Mouse (Mus musculus) myocyte (in vitro differentiated cells): Measurements from ENCODE around the gene Slco4a1. TPM values are rescaled to one million over a fixed set of nuclear protein-coding genes. Genes with fewer than 3 reads are reported as not detected.

Source experiments
- H3K27me3 ChIP-seq: one replicate; pipeline ENCODE4 v1.6.1; 2011; ENCODE audit not compliant: control insufficient read depth, insufficient read depth, insufficient read length
- H3K36me3 ChIP-seq: one replicate; pipeline ENCODE4 v1.6.1; 2011; ENCODE audit not compliant: control insufficient read depth, insufficient read depth
- H3K4me2 ChIP-seq: one replicate; pipeline ENCODE4 v1.6.1; 2011; ENCODE audit warnings: low read depth, control low read depth
- H3K4me3 ChIP-seq: one replicate; pipeline ENCODE4 v1.5.1; 2011; ENCODE audit warnings: mild to moderate bottlenecking, control low read depth, moderate library complexity
- H3K79me2 ChIP-seq: one replicate; pipeline ENCODE4 v1.6.1; 2011; ENCODE audit not compliant: control insufficient read depth, insufficient read depth
- H3ac ChIP-seq: one replicate; pipeline ENCODE4 v1.6.1; 2011; ENCODE audit not compliant: control insufficient read depth, insufficient read length
- CEBPB ChIP-seq: IDR thresholded peaks from 2 replicates; pipeline ENCODE4 v1.6.1; 2011; ENCODE audit warnings: mild to moderate bottlenecking, moderate library complexity; ENCODE audit not compliant: poor library complexity, insufficient read depth, severe bottlenecking
- E2F4 ChIP-seq: IDR thresholded peaks from one replicate; pipeline ENCODE4 v1.6.1; 2011; ENCODE audit warnings: mild to moderate bottlenecking, control low read depth, moderate library complexity; ENCODE audit not compliant: insufficient read depth
- MAX ChIP-seq: IDR thresholded peaks from one replicate; pipeline ENCODE4 v1.6.1; 2011; ENCODE audit warnings: low read depth, mild to moderate bottlenecking, control low read depth
- MYOD1 ChIP-seq, 3 experiments: IDR thresholded peaks; one replicate each; pipeline ENCODE4 v1.6.1; 2011; ENCODE audit warnings: control low read depth in 2 of 3, low read depth in 2 of 3, mild to moderate bottlenecking in 2 of 3, moderate library complexity in 1 of 3; ENCODE audit not compliant: insufficient read length in 2 of 3, control insufficient read depth in 1 of 3
- MYOG ChIP-seq, 3 experiments: IDR thresholded peaks; one replicate each; pipeline ENCODE4 v1.6.1; 2011; ENCODE audit warnings: control low read depth in 2 of 3, low read depth in 2 of 3, mild to moderate bottlenecking in 2 of 3; ENCODE audit not compliant: insufficient read length in 2 of 3, control insufficient read depth in 1 of 3, insufficient read depth in 1 of 3
- POLR2A ChIP-seq: IDR thresholded peaks from one replicate; pipeline ENCODE4 v1.6.1; 2011; ENCODE audit warnings: low read depth, mild to moderate bottlenecking, control low read depth, moderate library complexity; ENCODE audit not compliant: insufficient read length
- POLR2AphosphoS2 ChIP-seq: IDR thresholded peaks from one replicate; pipeline ENCODE4 v1.6.1; 2011; ENCODE audit warnings: low read depth, control low read depth; ENCODE audit not compliant: insufficient read length
- REST ChIP-seq: IDR thresholded peaks from one replicate; pipeline ENCODE4 v1.6.1; 2011; ENCODE audit warnings: mild to moderate bottlenecking, control low read depth, moderate library complexity; ENCODE audit not compliant: insufficient read depth, insufficient read length
- SRF ChIP-seq: IDR thresholded peaks from one replicate; pipeline ENCODE4 v1.6.1; 2011; ENCODE audit warnings: low read depth; ENCODE audit not compliant: control insufficient read depth, insufficient read length
- TCF12 ChIP-seq: IDR thresholded peaks from one replicate; pipeline ENCODE4 v1.6.1; 2011; ENCODE audit warnings: mild to moderate bottlenecking, control low read depth; ENCODE audit not compliant: poor library complexity, insufficient read depth, severe bottlenecking
- TCF3 ChIP-seq: IDR thresholded peaks from one replicate; pipeline ENCODE4 v1.6.1; 2011; ENCODE audit warnings: low read depth, control low read depth; ENCODE audit not compliant: insufficient read length
- USF1 ChIP-seq: IDR thresholded peaks from one replicate; pipeline ENCODE4 v1.6.1; 2011; ENCODE audit warnings: low read depth, mild to moderate bottlenecking, control low read depth, moderate library complexity
- polyA plus RNA-seq: library from polyadenylated mRNA; unstranded; fragments of >200 nt; fragmentation: generic; extraction: Trizol; gene quantifications from one replicate; pipeline ENCODE4 v1.2.1, GENCODE M21; 2012; ENCODE audit warnings: missing spikeins

The Slco4a1 gene
- polyA plus RNA-seq, 1 experiment, result 0.18 TPM

DNA sequence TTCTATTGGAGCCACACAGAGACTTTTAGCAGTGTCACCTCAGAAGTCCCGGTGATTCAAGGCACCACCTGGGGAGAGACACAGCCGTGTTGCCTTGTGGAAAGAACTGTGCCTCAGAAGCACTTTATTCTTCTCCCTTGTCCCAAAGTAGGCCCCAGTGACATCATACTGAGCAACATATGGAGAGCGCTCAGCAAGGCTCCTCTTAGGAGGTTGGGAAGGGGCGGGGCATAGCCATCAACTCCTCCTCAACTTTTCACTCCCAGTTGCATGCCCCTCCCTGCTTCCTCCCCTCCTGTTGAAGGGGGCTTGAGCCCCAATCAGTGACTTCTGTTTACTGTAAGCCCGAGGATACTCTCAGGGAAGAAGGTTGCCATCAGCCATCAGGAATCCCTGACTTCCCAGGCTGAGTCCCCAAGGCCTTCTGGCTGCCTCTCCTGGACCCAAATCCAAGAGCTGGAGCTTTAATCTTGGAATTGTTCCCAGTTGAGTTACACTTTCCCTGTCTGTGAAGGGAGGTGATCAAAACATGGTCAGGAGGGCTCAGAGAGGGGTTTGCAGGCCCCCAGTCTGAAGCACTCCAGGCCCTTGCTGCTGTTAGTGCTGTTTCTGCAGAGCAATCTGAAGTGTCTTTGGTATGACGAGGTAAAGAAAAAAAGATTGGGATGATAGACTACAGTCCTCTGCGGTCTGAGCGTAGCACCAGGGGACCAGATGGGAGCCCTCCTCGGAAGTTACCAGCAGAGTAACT, 45.3 kb downstream of the Slco4a1 start:
- no peaks in the 10 kb centered on the region for H3K79me2 ChIP-seq
- H3K4me3 ChIP-seq, result no peak overlapping the region
- no peak for TF ChIP-seq TCF12
- no peak for TF ChIP-seq USF1
- TF ChIP-seq SRF, result no peak
- TF ChIP-seq MYOD1 (IDR thresholded peaks at IDR 0.05; ENCODE audit: control insufficient read depth in 1 of 3, insufficient read length in 2 of 3, low read depth in 2 of 3), result no peak
- TF ChIP-seq TCF3, result no peak
- H3K36me3 ChIP-seq, result no peaks in the 10 kb centered on the region
- peaks cover 66% of the 10 kb centered on the region for H3K27me3 ChIP-seq
- no peak overlapping the region for H3K4me2 ChIP-seq
- no peak overlapping the region for H3ac ChIP-seq

DNA sequence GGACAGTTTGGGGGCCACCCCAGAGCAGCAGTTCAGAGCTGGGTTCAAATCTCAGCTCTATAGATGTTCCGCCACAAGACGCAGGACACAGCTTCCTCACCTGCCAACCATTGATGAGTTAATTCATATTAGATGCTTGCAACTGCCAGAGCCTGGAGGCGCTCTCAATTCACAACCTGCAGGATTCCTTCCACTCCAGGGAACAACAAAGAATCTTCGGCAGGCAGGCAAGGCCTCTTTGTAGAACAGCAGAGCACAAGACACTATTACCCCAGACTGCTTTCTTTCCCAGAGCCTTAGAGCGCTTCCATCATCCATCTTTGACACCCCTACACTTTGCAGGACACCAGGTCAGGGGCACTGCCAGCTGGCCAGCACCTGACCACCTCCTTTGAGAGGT, 50.2 kb downstream of the Slco4a1 start:
- Histone ChIP-seq H3K27me3 (peaks cover 30% of the 10 kb centered on the region), H3K4me2 (no peak overlapping the region)
- TF ChIP-seq SRF (no peak), MYOG (IDR thresholded peaks at IDR 0.05; ENCODE audit: control insufficient read depth in 1 of 3, insufficient read depth in 1 of 3, insufficient read length in 2 of 3, low read depth in 2 of 3) (no peak), MYOD1 (IDR thresholded peaks at IDR 0.05; ENCODE audit: control insufficient read depth in 1 of 3, insufficient read length in 2 of 3, low read depth in 2 of 3) (no peak), POLR2AphosphoS2 (no peak), CEBPB (no peak), USF1 (no peak), REST (no peak), E2F4 (no peak), TCF12 (no peak), POLR2A (no peak), TCF3 (no peak), MAX (no peak)

DNA sequence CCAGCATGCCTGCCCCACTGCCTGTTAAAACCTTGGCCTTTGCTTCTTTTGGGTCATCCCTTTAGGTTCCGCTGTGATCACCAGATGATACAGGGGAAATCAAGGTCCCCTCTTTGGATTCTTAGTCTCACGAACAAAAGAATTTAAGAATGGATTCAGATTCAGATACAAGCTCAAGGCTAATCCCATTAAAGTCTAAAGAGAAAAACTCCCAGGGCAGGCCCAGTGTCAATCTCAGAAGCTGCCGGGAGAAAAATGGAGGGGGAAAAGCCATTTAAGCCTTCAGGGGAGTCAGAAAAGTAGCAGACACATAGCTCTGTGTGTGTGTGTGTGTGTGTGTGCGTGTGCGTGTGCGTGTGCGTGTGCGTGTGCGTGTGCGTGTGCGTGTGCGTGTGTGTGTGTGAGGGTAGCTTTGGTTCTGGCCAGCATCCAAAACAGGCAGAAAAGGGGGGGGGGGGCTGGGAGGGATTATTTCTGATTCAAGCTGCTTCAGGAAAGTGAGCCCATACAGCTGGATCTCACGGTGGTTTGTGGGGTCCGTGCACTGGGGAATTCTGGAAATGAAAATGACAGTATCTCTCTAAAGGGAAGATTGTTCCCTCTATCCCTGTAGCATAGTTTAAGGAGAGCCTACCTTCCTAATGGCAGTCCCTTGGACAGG, 52.5 kb downstream of the Slco4a1 start:
- H3ac ChIP-seq, result no peak overlapping the region
- TF ChIP-seq MYOG (IDR thresholded peaks at IDR 0.05; ENCODE audit: control insufficient read depth in 1 of 3, insufficient read depth in 1 of 3, insufficient read length in 2 of 3, low read depth in 2 of 3) (no peak), MYOD1 (IDR thresholded peaks at IDR 0.05; ENCODE audit: control insufficient read depth in 1 of 3, insufficient read length in 2 of 3, low read depth in 2 of 3) (no peak), MAX (no peak)
- H3K4me2 ChIP-seq, result no peak overlapping the region
- no peaks in the 10 kb centered on the region for H3K36me3 ChIP-seq
- H3K4me3 ChIP-seq, result no peak overlapping the region
- H3K27me3 ChIP-seq, result peaks cover 16% of the 10 kb centered on the region
- no peaks in the 10 kb centered on the region for H3K79me2 ChIP-seq

More for the DNA sequence above, 50.2 kb downstream of the Slco4a1 start:
- Histone ChIP-seq H3K36me3 (no peaks in the 10 kb centered on the region), H3K79me2 (no peaks in the 10 kb centered on the region), H3K4me3 (no peak overlapping the region), H3ac (no peak overlapping the region)

DNA sequence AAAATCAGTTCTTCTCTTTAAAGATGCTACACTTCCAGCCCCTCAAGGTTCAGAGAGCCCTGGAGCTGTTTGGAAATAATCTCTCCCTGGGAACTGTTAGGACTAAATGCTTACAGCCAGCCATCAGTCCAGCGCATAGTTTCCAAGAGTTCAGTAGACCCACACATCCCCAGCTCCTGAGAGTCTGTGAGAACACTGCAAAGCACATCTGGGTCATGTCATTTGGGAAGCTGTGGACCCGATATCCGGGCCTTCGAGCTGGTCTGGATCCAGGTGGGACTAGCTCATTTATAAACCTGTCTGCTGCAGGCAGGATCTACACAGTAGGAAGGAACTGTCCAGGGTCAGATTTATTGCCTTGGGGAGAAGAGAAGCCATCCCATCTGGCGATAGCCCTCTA, 54.8 kb downstream of the Slco4a1 start:
- Histone ChIP-seq H3K79me2 (no peaks in the 10 kb centered on the region), H3K4me2 (no peak overlapping the region), H3K4me3 (no peak overlapping the region), H3ac (no peak overlapping the region), H3K27me3 (peaks cover 11% of the 10 kb centered on the region), H3K36me3 (no peaks in the 10 kb centered on the region)
- TF ChIP-seq MAX (no peak), REST (no peak), MYOG (IDR thresholded peaks at IDR 0.05; ENCODE audit: control insufficient read depth in 1 of 3, insufficient read depth in 1 of 3, insufficient read length in 2 of 3, low read depth in 2 of 3) (no peak), TCF3 (no peak)

DNA sequence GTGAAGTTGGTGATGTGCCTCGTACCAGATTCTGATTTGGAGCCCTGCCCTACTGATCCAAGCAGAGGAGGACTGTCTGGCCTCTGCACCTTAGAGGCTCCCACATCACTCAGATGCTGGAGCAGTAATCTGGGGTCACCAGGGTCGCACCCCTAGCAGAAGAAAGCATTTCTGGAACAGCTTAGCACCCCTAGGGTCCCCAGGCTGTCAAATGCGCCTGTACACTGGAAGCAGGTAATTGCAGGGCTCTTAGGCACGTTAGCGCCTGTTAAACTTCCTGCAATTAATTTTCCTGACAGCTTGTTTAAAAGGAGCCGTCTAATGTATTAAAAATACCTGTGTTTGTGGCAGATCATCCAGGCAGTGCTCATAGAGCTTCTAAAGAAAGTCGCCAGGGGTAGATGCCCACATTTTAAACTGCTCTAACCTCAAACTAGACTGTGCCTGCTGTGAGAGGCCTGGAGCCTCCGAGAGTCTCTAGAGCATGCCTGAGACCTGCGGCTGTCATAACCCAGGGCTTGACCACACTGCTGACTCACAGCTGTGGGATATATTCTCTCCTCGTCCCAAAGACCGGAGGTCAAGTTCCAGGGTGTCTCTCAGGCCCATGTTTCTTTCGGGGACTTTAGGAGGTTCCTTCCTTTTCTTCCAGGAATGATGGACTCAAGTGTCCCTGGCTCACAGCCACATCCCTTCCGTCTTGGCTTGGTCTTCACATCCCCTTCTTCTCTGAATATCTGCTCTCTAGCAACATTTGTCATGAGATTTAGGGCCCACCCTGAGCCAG, 56.0 kb downstream of the Slco4a1 start:
- H3K36me3 ChIP-seq, result no peaks in the 10 kb centered on the region
- H3K27me3 ChIP-seq, result peaks cover 4% of the 10 kb centered on the region
- H3K4me2 ChIP-seq, result no peak overlapping the region
- no peak overlapping the region for H3ac ChIP-seq
- TF ChIP-seq MYOD1 (IDR thresholded peaks at IDR 0.05; ENCODE audit: control insufficient read depth in 1 of 3, insufficient read length in 2 of 3, low read depth in 2 of 3) (no peak), TCF3 (no peak), REST (no peak), MYOG (IDR thresholded peaks at IDR 0.05; ENCODE audit: control insufficient read depth in 1 of 3, insufficient read depth in 1 of 3, insufficient read length in 2 of 3, low read depth in 2 of 3) (no peak), TCF12 (no peak)
- no peaks in the 10 kb centered on the region for H3K79me2 ChIP-seq
- H3K4me3 ChIP-seq, result no peak overlapping the region
